ENCODE assay signal across 20 mouse cellular contexts in the genomic region with DNA sequence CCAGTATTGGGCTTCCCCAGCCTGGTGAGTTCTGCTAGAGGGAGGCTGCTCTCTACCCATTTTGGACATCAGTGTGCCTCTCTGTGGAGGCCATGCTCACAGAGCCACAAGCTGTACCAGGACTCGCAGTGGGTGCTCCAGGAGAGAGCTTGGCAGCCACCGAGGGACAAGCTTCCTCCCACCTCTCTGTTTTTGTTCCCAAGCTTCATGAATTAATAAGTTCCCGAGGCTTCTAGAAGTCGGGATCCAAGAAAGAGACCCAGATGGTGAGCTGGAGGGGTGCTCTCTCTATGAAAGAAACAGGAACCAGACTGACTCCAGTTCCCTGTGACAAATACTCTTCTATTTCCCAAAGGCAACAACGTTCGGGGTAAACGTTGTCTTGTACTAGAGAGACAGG. TPM values are rescaled to one million over a fixed set of nuclear protein-coding genes. Genes with fewer than 3 reads are reported as not detected.
DNase-seq lines count a peak whose midpoint lies in the region; ATAC-seq and TF ChIP-seq lines count a peak whose summit lies in the region.
"Had no signal": no experiment of that assay in that cellular context is flagged by ENCODE, and none has a peak within 500 bp of the region (broad histone marks: within the 10 kb centered on the region; RNA-seq: fewer than 3 reads in every experiment).

No protein-coding gene starts in this region.

- no peak overlapping the region for H3K4me2 ChIP-seq in forebrain, postnatal 0 days (ENCODE audit: low read depth)
- H3K4me2 ChIP-seq: hindbrain, embryonic 13.5 days; midbrain, embryonic 12.5 days; neural tube, embryonic 13.5 days had no signal

- H3K9me3 ChIP-seq in forebrain, postnatal 0 days (ENCODE audit: low read length): no peaks in the 10 kb centered on the region
- H3K9me3 ChIP-seq: hindbrain, embryonic 13.5 days; midbrain, embryonic 12.5 days; neural tube, embryonic 13.5 days had no signal

- no peak overlapping the region for H3K4me3 ChIP-seq in cerebellum, adult 2 months (replicated peaks; ENCODE audit: insufficient read depth, low read depth, low read length)
- no peak overlapping the region for H3K4me3 ChIP-seq in forebrain, postnatal 0 days (ENCODE audit: low read depth, low read length)
- H3K4me3 ChIP-seq: hindbrain, embryonic 13.5 days; midbrain, embryonic 12.5 days; neural tube, embryonic 13.5 days had no signal

- no peaks in the 10 kb centered on the region for H3K36me3 ChIP-seq in forebrain, postnatal 0 days (ENCODE audit: insufficient read depth)
- H3K36me3 ChIP-seq: hindbrain, embryonic 13.5 days; midbrain, embryonic 12.5 days; neural tube, embryonic 13.5 days had no signal

- H3K27me3 ChIP-seq in cerebellum, adult 2 months (ENCODE audit: control insufficient read depth, insufficient read depth, low read length): no peaks in the 10 kb centered on the region
- H3K27me3 ChIP-seq in forebrain, postnatal 0 days (ENCODE audit: insufficient read depth, low read length): no peaks in the 10 kb centered on the region
- H3K27me3 ChIP-seq: hindbrain, embryonic 13.5 days; neural tube, embryonic 13.5 days; Patski had no signal

- DNase-seq in frontal cortex, postnatal 25 days (ENCODE audit: low spot score in 2 of 2): no peak
- peak; percentile 63 for DNase-seq in layer of hippocampus, adult 9-11 months
- DNase-seq in layer of hippocampus, postnatal 36 days: no peak
- DNase-seq in cerebellum, adult 2 months: peak; percentile 49 to 59
- peak; percentile 29 for DNase-seq in forebrain, postnatal 0 days
- no peak for DNase-seq in urinary bladder, postnatal 14 days (ENCODE audit: low spot score)
- DNase-seq: adrenal gland, adult 8-10 months; gastrocnemius, postnatal 25 days; heart, postnatal 14 days; kidney, postnatal 4 days; left cerebral cortex, postnatal 4 days; liver; lung, postnatal 10 days; right cerebral cortex, adult 18-20 months; thymus, postnatal 25 days had no signal

- H3K4me1 ChIP-seq in cerebellum, adult 2 months (ENCODE audit: control insufficient read depth, insufficient read depth, low read length): peaks cover 26% of the 10 kb centered on the region
- peaks cover 3% of the 10 kb centered on the region; the same call in 1 of the 2 replicates for H3K4me1 ChIP-seq in forebrain, postnatal 0 days (ENCODE audit: insufficient read depth)

- H3K27ac ChIP-seq in cerebellum, adult 2 months (ENCODE audit: insufficient read depth, low read length): peak overlapping the region; percentile 19; the same call in 1 of the 2 replicates
- no peak overlapping the region for H3K27ac ChIP-seq in forebrain, postnatal 0 days (ENCODE audit: low read depth, low read length)
- H3K27ac ChIP-seq: hindbrain, embryonic 13.5 days; midbrain, embryonic 12.5 days; neural tube, embryonic 13.5 days had no signal

- ATAC-seq in frontal cortex, adult (ENCODE audit: low TSS enrichment): peak; percentile 71
- 0 out of 2 replicates have a peak, but pooled peaks have one; percentile 7 for ATAC-seq in forebrain, postnatal 0 days
- ATAC-seq: Patski had no signal

- no peak overlapping the region for H3K9ac ChIP-seq in forebrain, postnatal 0 days
- H3K9ac ChIP-seq: hindbrain, embryonic 13.5 days; midbrain, embryonic 12.5 days; neural tube, embryonic 13.5 days had no signal

- WGBS in cerebellum, adult 2 months: 4% methylated on average over 7 of the region's 7 CpGs
- 19% methylated on average over 7 of the region's 7 CpGs for WGBS in forebrain, postnatal 0 days

- TF ChIP-seq POLR2A in cerebellum, adult 2 months (IDR thresholded peaks at IDR 0.05; ENCODE audit: borderline replicate concordance, insufficient read depth, low read length): no peak

- TF ChIP-seq CTCF in cerebellum, adult 2 months (IDR thresholded peaks at IDR 0.05; ENCODE audit: borderline replicate concordance, insufficient read depth, low read depth, low read length): no peak
- no peak for TF ChIP-seq CTCF in forebrain, postnatal 0 days (IDR thresholded peaks at IDR 0.05; ENCODE audit: low read depth)

RNA-seq across cellular contexts. Expression of a gene that starts 43.6 kb away (rescaled TPM):
- 100 to 1,000 TPM; 107 to 119 TPM for total RNA-seq in layer of hippocampus, postnatal 36 days (2021)
- polyA plus RNA-seq in cerebellum, adult 2 months (2012; rRNA removed): 40.7 and 41.2 TPM in 2 replicates
- 4.3 and 5.0 TPM in 2 replicates for total RNA-seq in forebrain, postnatal 0 days (2014; rRNA removed)
- 1.3 and 2.9 TPM in 2 replicates for polyA plus RNA-seq in forebrain, postnatal 0 days (2015; fragmentation: Nextera tagmentation; extraction: Ambion mirVana)

Comparison
In these comparisons a context has a peak if more than half of its experiments do, and no peak if none do; other contexts are left out.
1. DNase-seq: peak in layer of hippocampus, adult 9-11 months (single experiment), cerebellum, adult 2 months (2 of 2) and forebrain, postnatal 0 days (single experiment); none in frontal cortex, postnatal 25 days (0 of 2), layer of hippocampus, postnatal 36 days (0 of 2) and urinary bladder, postnatal 14 days (single experiment).
2. RNA of a gene that starts 43.6 kb away (total RNA-seq): 107 to 119 TPM in layer of hippocampus, postnatal 36 days; 4.3 to 5.0 TPM in forebrain, postnatal 0 days; every median in the first group is over 10 times any median in the second.